Mouse (Mus musculus) 3134 (cell line): ENCODE results near the gene Nhsl1.

ENCODE experiments used
- DNase-seq: peaks from one replicate; pipeline ENCODE4 v3.0.0-alpha.2; 2011; ENCODE audit warnings: low spot score; ENCODE audit not compliant: insufficient read length; ENCODE audit errors: extremely low read depth

Gene Nhsl1

DNA sequence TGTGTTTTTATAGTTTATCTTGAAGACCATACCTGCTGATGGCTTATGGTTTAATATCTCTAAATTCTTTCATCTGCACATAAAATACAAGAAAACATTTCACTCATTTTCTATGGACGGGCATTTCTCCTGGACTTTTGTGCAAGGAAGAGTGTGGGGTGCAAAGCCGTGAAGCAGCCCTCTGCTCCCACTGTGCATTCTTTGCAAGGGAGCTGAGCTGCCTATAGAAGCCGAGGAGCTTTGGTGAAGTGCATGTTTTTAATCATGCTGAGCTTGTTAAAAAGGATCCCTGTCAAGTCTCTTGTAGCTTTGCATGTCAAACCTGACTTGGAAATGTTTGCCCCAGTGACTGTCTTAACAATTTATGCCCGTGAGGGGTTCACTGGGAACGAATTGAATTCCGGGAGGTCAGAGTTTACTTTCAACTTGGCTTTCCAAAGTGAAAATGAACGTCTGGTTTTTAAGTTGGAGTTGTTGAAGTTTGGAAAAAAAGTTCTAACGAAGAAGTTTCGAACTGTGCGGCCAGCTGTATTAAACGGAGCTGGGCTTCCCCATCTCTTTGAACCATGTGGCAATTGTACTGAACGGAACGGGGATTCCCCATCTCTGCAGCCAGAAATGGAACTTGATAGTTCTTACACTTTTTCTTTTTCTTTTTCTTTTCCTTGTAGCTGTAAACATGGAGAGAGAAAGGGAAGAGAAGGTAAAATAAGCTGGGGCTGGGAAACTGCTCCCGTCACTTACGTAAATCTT is 22.8 kb downstream of the Nhsl1 start:
- DNase-seq, result no peak

DNA sequence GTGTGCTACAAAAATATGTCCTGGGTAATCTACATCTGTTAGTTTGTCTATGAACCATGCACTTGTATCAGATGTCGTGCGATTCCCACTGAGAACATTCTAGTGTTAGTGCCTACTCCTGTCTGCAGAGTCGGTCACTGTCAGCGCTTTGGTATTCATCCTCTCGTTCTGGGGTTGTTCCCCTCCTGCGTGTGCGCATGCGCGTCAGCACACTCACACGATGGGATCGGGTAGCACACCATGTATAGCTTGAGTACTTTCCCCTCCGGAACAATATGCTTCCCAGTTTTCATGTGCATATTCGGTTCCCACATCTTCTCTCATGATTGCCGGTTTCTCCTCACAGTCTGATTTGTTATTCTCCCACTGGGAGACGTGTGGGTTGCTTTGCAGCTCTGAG is 28.4 kb downstream of the Nhsl1 start:
- DNase-seq, result no peak

DNA sequence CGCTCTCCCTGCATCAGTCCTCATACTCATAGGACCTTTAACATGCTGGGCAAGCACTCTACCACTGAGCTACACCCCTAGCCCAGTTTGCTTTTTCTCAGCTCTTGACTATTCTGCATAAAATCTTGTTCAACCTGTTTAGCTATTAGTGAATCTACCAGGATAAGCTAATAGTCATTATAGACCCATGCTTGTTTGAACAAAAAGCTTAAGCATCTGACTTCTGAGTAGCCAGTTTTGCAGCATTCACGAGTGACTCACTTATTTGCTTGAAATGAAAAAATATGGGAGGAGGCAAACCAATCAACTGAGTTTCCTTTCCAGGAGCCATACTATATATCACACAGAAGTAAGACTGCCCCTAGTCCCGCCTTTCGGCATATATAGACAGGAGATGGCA is 32.0 kb downstream of the Nhsl1 start:
- no peak for DNase-seq

- DNase-seq, result no peak
Measured at GRCm38 (mm10) chr10:18352937-18353336, 34.2 kb downstream of the Nhsl1 start.

- DNase-seq, result no peak
Measured at GRCm38 (mm10) chr10:18354103-18354502, 35.3 kb downstream of the Nhsl1 start.

DNA sequence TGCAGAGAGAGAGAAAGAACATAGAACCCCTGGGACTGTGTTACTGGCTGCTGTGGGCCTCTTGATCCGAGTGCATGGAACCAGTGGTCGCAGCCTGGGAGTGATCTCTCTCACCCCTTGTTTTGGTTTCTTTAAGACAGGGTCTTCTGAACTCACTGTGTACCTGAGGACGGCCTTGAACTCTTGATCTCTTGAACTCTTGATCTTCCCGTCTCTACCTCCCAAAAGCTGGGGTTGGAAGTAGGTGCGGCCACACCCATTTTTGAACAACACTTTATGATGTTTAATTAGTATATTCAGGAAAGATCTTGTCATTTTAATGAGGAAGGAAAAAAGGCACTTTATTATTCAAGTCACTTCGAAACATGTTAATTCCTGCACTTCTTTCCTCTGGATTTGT is 37.7 kb downstream of the Nhsl1 start:
- no peak for DNase-seq

GRCm38 (mm10) chr10:18357212-18357611 is 38.4 kb downstream of the Nhsl1 start:
- no peak for DNase-seq

- DNase-seq, result no peak
Measured at GRCm38 (mm10) chr10:18358461-18358860, 39.7 kb downstream of the Nhsl1 start.

GRCm38 (mm10) chr10:18360175-18360574 is 41.4 kb downstream of the Nhsl1 start:
- no peak for DNase-seq

- DNase-seq, result no peak
Measured at GRCm38 (mm10) chr10:18365432-18365831, 46.6 kb downstream of the Nhsl1 start.

DNA sequence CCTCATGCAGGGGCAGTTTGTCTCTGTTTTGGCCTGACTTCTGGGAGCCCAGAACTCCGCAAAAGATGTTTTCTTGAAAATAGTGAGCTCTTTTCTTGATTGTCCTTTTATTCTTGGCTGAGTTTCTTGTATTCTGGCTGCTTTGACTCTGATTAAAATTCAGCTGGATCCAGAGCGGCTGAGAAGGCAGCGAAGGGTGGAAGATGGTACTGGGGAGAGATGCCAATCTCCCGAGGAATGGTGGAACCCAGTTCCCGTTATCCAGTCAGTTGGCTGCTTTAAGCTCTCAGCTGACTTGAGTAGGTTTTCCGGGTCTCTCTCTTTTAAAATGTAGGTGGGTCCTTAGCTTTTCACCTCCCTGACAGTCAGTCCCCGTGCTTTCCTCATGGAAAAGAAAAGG is 47.9 kb downstream of the Nhsl1 start:
- DNase-seq, result no peak

GRCm38 (mm10) chr10:18368111-18368510 is 49.3 kb downstream of the Nhsl1 start:
- DNase-seq, result no peak

GRCm38 (mm10) chr10:18370475-18371286 is 51.9 kb downstream of the Nhsl1 start:
- DNase-seq, result no peak

DNA sequence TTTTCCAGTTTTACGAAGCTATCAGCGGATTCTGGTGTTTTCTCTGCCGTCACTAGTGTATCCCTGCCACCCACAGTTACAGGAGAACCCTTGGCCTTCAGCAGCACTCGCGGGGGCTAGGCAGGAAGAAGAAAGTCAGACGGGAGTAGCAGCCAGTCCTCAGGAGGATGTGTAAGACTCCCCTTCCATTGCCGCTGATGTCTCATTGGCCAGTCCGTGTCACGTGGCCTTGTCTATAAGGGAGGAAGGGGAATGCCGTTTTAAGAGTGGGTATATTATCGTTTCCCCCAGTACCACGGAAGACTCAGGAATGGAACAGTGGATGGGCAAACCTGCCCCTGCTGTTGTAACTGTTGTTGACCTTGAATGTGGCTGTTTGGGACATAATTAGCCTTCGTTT is 53.1 kb downstream of the Nhsl1 start:
- DNase-seq, result no peak

- no peak for DNase-seq
Measured at GRCm38 (mm10) chr10:18375301-18375700, 56.5 kb downstream of the Nhsl1 start.

DNA sequence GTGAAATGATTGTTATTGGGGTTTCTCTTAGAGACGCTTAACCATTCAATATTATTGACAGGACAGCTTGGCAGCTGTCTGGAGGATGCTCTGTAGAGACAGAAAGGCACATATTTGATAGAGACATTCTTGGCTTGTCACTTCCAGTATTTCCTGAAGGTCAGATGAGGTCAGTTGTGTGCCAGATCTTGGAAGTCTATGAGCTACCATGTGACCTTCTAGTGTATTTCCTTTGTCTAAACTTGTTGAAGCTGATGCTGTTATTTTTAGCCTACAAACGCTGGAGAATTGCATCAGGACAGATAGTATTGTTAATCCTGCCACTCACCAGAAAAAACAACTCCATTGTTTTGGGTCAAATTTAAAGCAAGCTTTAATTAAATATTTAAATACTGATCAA is 66.0 kb downstream of the Nhsl1 start:
- DNase-seq, result no peak

- no peak for DNase-seq
Measured at GRCm38 (mm10) chr10:18386224-18386623, 67.4 kb downstream of the Nhsl1 start.

GRCm38 (mm10) chr10:18388784-18389575 is 70.2 kb downstream of the Nhsl1 start:
- no peak for DNase-seq

- no peak for DNase-seq
Measured at GRCm38 (mm10) chr10:18390004-18390403, 71.2 kb downstream of the Nhsl1 start.

GRCm38 (mm10) chr10:18391608-18392007 is 72.8 kb downstream of the Nhsl1 start:
- no peak for DNase-seq

DNA sequence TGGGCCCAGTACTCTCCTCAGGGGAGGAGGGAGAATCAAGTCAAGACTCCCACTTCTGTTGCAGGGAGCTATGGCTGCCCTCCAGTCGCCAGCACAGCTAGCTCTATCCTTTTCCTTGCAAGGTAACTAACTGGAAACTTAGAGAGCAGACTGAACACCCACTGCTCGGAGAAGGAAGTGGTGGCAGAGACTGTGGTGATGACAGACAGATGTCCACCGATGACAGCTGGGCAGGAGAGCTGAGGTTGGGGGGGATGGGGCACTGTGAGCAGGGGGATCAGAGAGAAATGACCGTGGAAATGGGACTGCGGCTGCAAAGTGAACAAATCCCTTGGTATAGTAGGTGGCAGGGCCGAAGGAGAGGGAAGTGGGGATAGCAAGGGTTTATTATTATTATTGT is 73.5 kb downstream of the Nhsl1 start:
- DNase-seq, result no peak
